Mouse (Mus musculus) CD4-positive naive resting alpha-beta T cell, adult 57 days (primary cell): Measurements from ENCODE around the gene Olfr764-ps1. TPM values are rescaled to one million over a fixed set of nuclear protein-coding genes. Genes with fewer than 3 reads are reported as not detected.

Experiments
- total RNA-seq: library from RNA; stranded (reverse); gene quantifications from one replicate; pipeline ENCODE4 v1.2.4, GENCODE M21; 2023

The Olfr764-ps1 gene
- not detected for total RNA-seq

GRCm38 (mm10) chr10:129039796-129040195 is at the start of gene Olfr764-ps1:
Olfr764-ps1 (minus strand) TSS chr10:129039896.

GRCm38 (mm10) chr10:129082810-129083209 is 43.1 kb upstream of the Olfr764-ps1 start, which contains the start of gene Olfr767:
Olfr767 (minus strand) TSS chr10:129082910.

GRCm38 (mm10) chr10:129068877-129069276 is 29.2 kb upstream of the Olfr764-ps1 start, which contains the start of gene Olfr766-ps1:
Olfr766-ps1 (minus strand) TSS chr10:129068977.

GRCm38 (mm10) chr10:129049898-129050297 is 10.2 kb upstream of the Olfr764-ps1 start, which contains the start of gene Olfr765:
Olfr765 (minus strand) TSS chr10:129049998.

GRCm38 (mm10) chr10:129010288-129010841 is 29.3 kb downstream of the Olfr764-ps1 start, which contains the start of gene Olfr763:
Olfr763 (plus strand) TSS chr10:129010791.

GRCm38 (mm10) chr10:128989131-128989530 is 50.6 kb downstream of the Olfr764-ps1 start, which contains the start of gene Olfr9:
Olfr9 (plus strand) TSS chr10:128989431.

Other genes starting within 250 kb of the Olfr764-ps1 start
- 0.83 TPM for gene Mmp19, start 249.0 kb downstream of the Olfr764-ps1 start, total RNA-seq
- gene Dnajc14, start 235.8 kb downstream of the Olfr764-ps1 start, total RNA-seq = 64.0 TPM
- 7.8 TPM for gene Tmem198b, start 235.5 kb downstream of the Olfr764-ps1 start, total RNA-seq
- 42.1 TPM for gene Sarnp, start 222.6 kb downstream of the Olfr764-ps1 start, total RNA-seq
- gene Ormdl2, start 218.3 kb downstream of the Olfr764-ps1 start, total RNA-seq = 16.0 TPM
- 11.5 TPM for gene Gdf11, start 148.2 kb downstream of the Olfr764-ps1 start, total RNA-seq
- 2.3 TPM for gene Cd63, start 138.9 kb downstream of the Olfr764-ps1 start, total RNA-seq
- gene Rdh5, start 117.0 kb downstream of the Olfr764-ps1 start, total RNA-seq = 12.7 TPM
- 54.9 TPM for gene Bloc1s1, start 115.9 kb downstream of the Olfr764-ps1 start, total RNA-seq
- gene Itga7, start 106.1 kb downstream of the Olfr764-ps1 start, total RNA-seq = 8.2 TPM
- not detected for gene Mettl7b, start 78.9 kb downstream of the Olfr764-ps1 start, total RNA-seq
- gene Olfr9, start 50.5 kb downstream of the Olfr764-ps1 start, total RNA-seq = 2.8 TPM
- not detected for gene Olfr763, start 29.1 kb downstream of the Olfr764-ps1 start, total RNA-seq
- gene Olfr765, start 10.1 kb upstream of the Olfr764-ps1 start, total RNA-seq = not detected
- gene Olfr766-ps1, start 29.1 kb upstream of the Olfr764-ps1 start, total RNA-seq = not detected
- not detected for gene Olfr767, start 43.0 kb upstream of the Olfr764-ps1 start, total RNA-seq
- not detected for gene Olfr768, start 59.5 kb upstream of the Olfr764-ps1 start, total RNA-seq
- not detected for gene Olfr769, start 78.0 kb upstream of the Olfr764-ps1 start, total RNA-seq
- gene Olfr770, start 99.1 kb upstream of the Olfr764-ps1 start, total RNA-seq = not detected
- gene Olfr771, start 124.9 kb upstream of the Olfr764-ps1 start, total RNA-seq = not detected
- not detected for gene Olfr772, start 138.0 kb upstream of the Olfr764-ps1 start, total RNA-seq
- gene Olfr773, start 147.5 kb upstream of the Olfr764-ps1 start, total RNA-seq = not detected
- gene Olfr774, start 196.3 kb upstream of the Olfr764-ps1 start, total RNA-seq = not detected
- gene Olfr775, start 208.5 kb upstream of the Olfr764-ps1 start, total RNA-seq = not detected
- gene Olfr776, start 219.2 kb upstream of the Olfr764-ps1 start, total RNA-seq = not detected
- gene Olfr777, start 231.6 kb upstream of the Olfr764-ps1 start, total RNA-seq = not detected